Mouse (Mus musculus) embryonic facial prominence, embryonic 14.5 days (tissue): Measurements from ENCODE around the gene Dgkd. TPM values are rescaled to one million over a fixed set of nuclear protein-coding genes. Genes with fewer than 3 reads are reported as not detected.

Experiments
- ATAC-seq: fragments of 200-750 bp; cut with Nextera tagmentation; 2 replicates; pipeline ENCODE4 v1.8.0; 2017; ENCODE audit warnings: low read depth, moderate number of reproducible peaks, moderate TSS enrichment
- DNase-seq: peaks from one replicate; pipeline ENCODE4 v3.0.0-alpha.2; 2015; ENCODE audit warnings: low spot score
- H3K27ac ChIP-seq: fragments of 300-500 bp; sonication (generic); replicated peaks from 2 replicates; pipeline ENCODE4 v1.5.1; 2014; ENCODE audit warnings: low read depth, mild to moderate bottlenecking, low read length, moderate library complexity
- H3K27me3 ChIP-seq: fragments of 300-500 bp; sonication (generic); replicated peaks from 2 replicates; pipeline ENCODE4 v1.6.1; 2014; ENCODE audit warnings: low read length; ENCODE audit not compliant: control insufficient read depth, insufficient read depth
- H3K36me3 ChIP-seq: fragments of 300-500 bp; sonication (generic); 2 replicates; pipeline ENCODE4 v1.6.1; 2014; ENCODE audit warnings: low read length, mixed read lengths; ENCODE audit not compliant: control insufficient read depth, insufficient read depth
- H3K4me1 ChIP-seq: fragments of 300-500 bp; sonication (generic); 2 replicates; pipeline ENCODE4 v1.6.1; 2014; ENCODE audit warnings: antibody characterized with exemption, low read length; ENCODE audit not compliant: control insufficient read depth, insufficient read depth
- H3K4me2 ChIP-seq: fragments of 300-500 bp; sonication (generic); 2 replicates; pipeline ENCODE4 v1.6.1; 2014; ENCODE audit warnings: low read depth, mild to moderate bottlenecking, low read length, moderate library complexity, mixed read lengths
- H3K4me3 ChIP-seq: fragments of 300-500 bp; sonication (generic); 2 replicates; pipeline ENCODE4 v1.5.1; 2014; ENCODE audit warnings: low read depth, mild to moderate bottlenecking, low read length
- H3K9ac ChIP-seq: fragments of 300-500 bp; sonication (generic); 2 replicates; pipeline ENCODE4 v1.6.1; 2014; ENCODE audit warnings: low read depth, mild to moderate bottlenecking, low read length, moderate library complexity, mixed read lengths
- H3K9me3 ChIP-seq: fragments of 300-500 bp; sonication (generic); 2 replicates; pipeline ENCODE4 v1.6.1; 2016; ENCODE audit warnings: low read length; ENCODE audit not compliant: control insufficient read depth
- WGBS: fragments of 180-500 bp; shearing (Covaris S2); extraction: QIAGEN DNeasy Blood & Tissue Kit; methylation state at CpG from one replicate; pipeline ENCODE4 v1.1.7; 2014; 5-methylcytosine and 5-hydroxymethylcytosine counted together
- polyA plus RNA-seq: library from polyadenylated mRNA; unstranded; fragments of >200 nt; fragmentation: Nextera tagmentation; extraction: Ambion mirVana; gene quantifications from 2 replicates; pipeline ENCODE4 v1.2.1, GENCODE M21; 2014

Dgkd gene
- polyA plus RNA-seq, 1 experiment from 2014 or later, result 31.7 TPM

GRCm38 (mm10) chr1:87961459-87962167 is 108.5 kb downstream of the Dgkd start:
- no peaks in the 10 kb centered on the region for H3K9me3 ChIP-seq

GRCm38 (mm10) chr1:87970381-87970780 is 117.3 kb downstream of the Dgkd start:
- Histone ChIP-seq H3K4me1 (no peaks in the 10 kb centered on the region), H3K9me3 (no peaks in the 10 kb centered on the region), H3K4me3 (no peak overlapping the region), H3K4me2 (no peak overlapping the region), H3K36me3 (peaks cover 87% of the 10 kb centered on the region), H3K27me3 (no peaks in the 10 kb centered on the region), H3K27ac (no peak overlapping the region), H3K9ac (no peak overlapping the region)
- DNase-seq (no peak), ATAC-seq (no peak)
- WGBS, result 79% methylated on average over 4 of the region's 4 CpGs

More at GRCm38 (mm10) chr1:87961459-87962167, 108.5 kb downstream of the Dgkd start:
- Histone ChIP-seq H3K27ac (no peak overlapping the region), H3K9ac (no peak overlapping the region), H3K27me3 (no peaks in the 10 kb centered on the region), H3K36me3 (peaks cover 82% of the 10 kb centered on the region), H3K4me2 (no peak overlapping the region), H3K4me3 (no peak overlapping the region), H3K4me1 (no peaks in the 10 kb centered on the region)
- ATAC-seq, result no peak
- WGBS, result 70% methylated on average over 2 of the region's 2 CpGs
- no peak for DNase-seq

GRCm38 (mm10) chr1:87982291-87982690 is 129.2 kb downstream of the Dgkd start:
- H3K9ac ChIP-seq, result no peak overlapping the region
- no peak overlapping the region for H3K27ac ChIP-seq
- H3K9me3 ChIP-seq, result no peaks in the 10 kb centered on the region
- H3K36me3 ChIP-seq, result peaks cover 92% of the 10 kb centered on the region
- ATAC-seq (no peak), DNase-seq (peak; percentile 5)
- no peaks in the 10 kb centered on the region for H3K4me1 ChIP-seq
- H3K4me3 ChIP-seq, result no peak overlapping the region
- H3K27me3 ChIP-seq, result no peaks in the 10 kb centered on the region
- WGBS, result 68% methylated on average over 4 of the region's 4 CpGs
- no peak overlapping the region for H3K4me2 ChIP-seq

- no peaks in the 10 kb centered on the region for H3K4me1 ChIP-seq
- no peak overlapping the region for H3K4me3 ChIP-seq
- no peaks in the 10 kb centered on the region for H3K9me3 ChIP-seq
- no peak overlapping the region for H3K27ac ChIP-seq
- ATAC-seq (no peak), DNase-seq (no peak)
- peaks cover 95% of the 10 kb centered on the region for H3K36me3 ChIP-seq
- WGBS, result 91% methylated on average over 2 of the region's 2 CpGs
- H3K27me3 ChIP-seq, result no peaks in the 10 kb centered on the region
- H3K4me2 ChIP-seq, result no peak overlapping the region
- H3K9ac ChIP-seq, result no peak overlapping the region
Observed at GRCm38 (mm10) chr1:87992716-87993115, 139.6 kb downstream of the Dgkd start.

Other genes with a start within 250 kb of the Dgkd start
- gene Inpp5d, start 233.0 kb upstream of the Dgkd start, polyA plus RNA-seq, result 7.9 and 11.1 TPM in 2 replicates
- gene Atg16l1, start 97.4 kb upstream of the Dgkd start, polyA plus RNA-seq, result 26.9 and 27.9 TPM in 2 replicates
- 2.1 and 2.4 TPM in 2 replicates for gene Sag, start 49.6 kb upstream of the Dgkd start, polyA plus RNA-seq
- gene Usp40, start 155.3 kb downstream of the Dgkd start, polyA plus RNA-seq, result 31.2 and 36.4 TPM in 2 replicates
- not detected in 2 replicates for gene Ugt1a10, start 202.1 kb downstream of the Dgkd start, polyA plus RNA-seq
- not detected in 2 replicates for gene Ugt1a9, start 217.5 kb downstream of the Dgkd start, polyA plus RNA-seq
- gene Ugt1a8, start 234.5 kb downstream of the Dgkd start, polyA plus RNA-seq, result not detected in 2 replicates
- 2.4 and 3.9 TPM in 2 replicates for gene Ugt1a7c, start 241.8 kb downstream of the Dgkd start, polyA plus RNA-seq
- gene Ugt1a6b, start 250.0 kb downstream of the Dgkd start, polyA plus RNA-seq, result 0.54 and 2.0 TPM in 2 replicates